Mouse (Mus musculus): ENCODE results near the gene Clec2d.
"Not testable (repeated sequence)": the region's sequence is repeated elsewhere in the genome, so short reads cannot be mapped to it uniquely, and the experiment has no call there.

DNA sequence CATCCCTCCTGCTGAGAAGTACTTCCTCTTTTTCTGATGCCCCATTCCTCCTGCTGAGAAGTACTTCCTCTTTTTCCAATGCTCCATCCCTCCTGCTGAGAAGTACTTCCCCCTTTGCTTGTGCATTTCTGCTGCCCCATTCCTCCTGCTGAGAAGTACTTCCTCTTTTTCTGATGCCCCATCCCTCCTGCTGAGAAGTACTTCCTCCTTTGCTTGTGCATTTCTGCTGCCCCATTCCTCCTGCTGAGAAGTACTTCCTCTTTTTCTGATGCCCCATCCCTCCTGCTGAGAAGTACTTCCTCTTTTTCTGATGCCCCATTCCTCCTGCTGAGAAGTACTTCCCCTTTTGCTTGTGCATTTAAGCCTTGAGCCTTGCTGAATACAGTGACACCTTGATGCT lies 19.7 kb downstream of the Clec2d start:
- not testable (repeated sequence) for TF ChIP-seq CTCF (IDR thresholded peaks at IDR 0.05; ENCODE audit: low read depth, low read length); POLR2A (IDR thresholded peaks at IDR 0.05; ENCODE audit: extremely low read depth, insufficient read depth, low read length)

Measured in liver, adult 2 months (tissue).